Mouse (Mus musculus) spleen, adult 2 months (tissue): ENCODE data around the gene Gstp3. TPM values are rescaled to one million over a fixed set of nuclear protein-coding genes. Genes with fewer than 3 reads are reported as not detected.

ENCODE experiments used
- DNase-seq, 2 experiments: peaks; one replicate each; pipeline versions ENCODE4 v3.0.0 to v3.0.0-alpha.2; 2012 to 2021; ENCODE audit warnings: low spot score in 2 of 2, low read depth in 1 of 2
- H3K27ac ChIP-seq: fragments of 200-500 bp; 2 replicates; pipeline ENCODE4 v1.5.1; 2012; ENCODE audit warnings: low read length, inconsistent platforms; ENCODE audit not compliant: insufficient read depth
- H3K27me3 ChIP-seq: fragments of 200-500 bp; 2 replicates; pipeline ENCODE4 v1.6.1; 2012; ENCODE audit warnings: mild to moderate bottlenecking, moderate library complexity, low read length, inconsistent platforms; ENCODE audit not compliant: control insufficient read depth, insufficient read depth
- H3K36me3 ChIP-seq: fragments of 200-500 bp; 2 replicates; pipeline ENCODE4 v1.6.1; 2012; ENCODE audit warnings: mild to moderate bottlenecking, low read length, inconsistent platforms; ENCODE audit not compliant: control insufficient read depth, insufficient read depth
- H3K4me1 ChIP-seq: fragments of 200-500 bp; 2 replicates; pipeline ENCODE4 v1.6.1; 2011; ENCODE audit warnings: inconsistent platforms; ENCODE audit not compliant: control insufficient read depth, insufficient read depth, insufficient read length
- H3K4me3 ChIP-seq: fragments of 200-500 bp; 2 replicates; pipeline ENCODE4 v1.5.1; 2011; ENCODE audit warnings: mild to moderate bottlenecking, inconsistent platforms; ENCODE audit not compliant: insufficient read depth, insufficient read length; ENCODE audit errors: extremely low read depth
- CTCF ChIP-seq: fragments of 200-500 bp; IDR thresholded peaks from 2 replicates; pipeline ENCODE4 v1.5.1; 2011; ENCODE audit warnings: mild to moderate bottlenecking, inconsistent platforms; ENCODE audit not compliant: insufficient read depth, insufficient read length, insufficient replicate concordance; ENCODE audit errors: extremely low read depth
- POLR2A ChIP-seq: fragments of 200-500 bp; IDR thresholded peaks from 2 replicates; pipeline ENCODE4 v1.6.1; 2011; ENCODE audit warnings: low read depth, low read length, inconsistent platforms
- WGBS: fragments of 180-500 bp; shearing (Covaris S2); methylation state at CpG from one replicate; pipeline ENCODE4 v1.1.7; 2018; 5-methylcytosine and 5-hydroxymethylcytosine counted together
- polyA plus RNA-seq: library from polyadenylated mRNA; depleted of rRNA; stranded (reverse); fragments of >200 nt; gene quantifications from 2 replicates; pipeline ENCODE4 v1.2.3, GENCODE M21; 2012

Gene Gstp3
- polyA plus RNA-seq, 1 experiment = 13.0 TPM

- Histone ChIP-seq H3K27ac (peak within 1 kb of the TSS; percentile 94), H3K4me1 (peaks cover 25% of the 10 kb centered on the region), H3K4me3 (peak within 1 kb of the TSS; percentile 75), H3K27me3 (no peaks in the 10 kb centered on the region), H3K36me3 (no peaks in the 10 kb centered on the region; the same call in 1 of the 2 replicates)
- under 1% methylated on average over 65 of the region's 65 CpGs for WGBS
- TF ChIP-seq CTCF (no peak), POLR2A (peak; percentile 73)
- DNase-seq = peak; percentile 96 to 100
These were observed 37.5 kb upstream of the Gstp3 start, which contains the start of gene Cdk2ap2 for GRCm38 (mm10) chr19:4096642-4097440. Gene Cdk2ap2 (plus strand): TSS chr19:4097182.

GRCm38 (mm10) chr19:4095802-4096201 lies 36.4 kb upstream of the Gstp3 start:
- TF ChIP-seq POLR2A = no peak
- no peak for TF ChIP-seq CTCF
- H3K4me1 ChIP-seq = peaks cover 17% of the 10 kb centered on the region
- no peaks in the 10 kb centered on the region; the same call in 1 of the 2 replicates for H3K36me3 ChIP-seq
- 76% methylated on average over 3 of the region's 3 CpGs for WGBS
- DNase-seq = no peak
- no peaks in the 10 kb centered on the region for H3K27me3 ChIP-seq
- no peak overlapping the region for H3K27ac ChIP-seq
- no peak overlapping the region for H3K4me3 ChIP-seq

GRCm38 (mm10) chr19:4094774-4095303 lies 35.5 kb upstream of the Gstp3 start:
- TF ChIP-seq CTCF (no peak), POLR2A (no peak)
- DNase-seq = no peak
- Histone ChIP-seq H3K4me1 (peaks cover 15% of the 10 kb centered on the region; the same call in 1 of the 2 replicates), H3K4me3 (no peak overlapping the region), H3K27ac (no peak overlapping the region), H3K27me3 (no peaks in the 10 kb centered on the region), H3K36me3 (no peaks in the 10 kb centered on the region; the same call in 1 of the 2 replicates)
- 88% methylated on average over 5 of the region's 5 CpGs for WGBS

GRCm38 (mm10) chr19:4094348-4094747 lies 35.0 kb upstream of the Gstp3 start:
- Histone ChIP-seq H3K4me3 (no peak overlapping the region), H3K36me3 (no peaks in the 10 kb centered on the region; the same call in 1 of the 2 replicates), H3K27me3 (no peaks in the 10 kb centered on the region), H3K4me1 (peaks cover 15% of the 10 kb centered on the region; the same call in 1 of the 2 replicates), H3K27ac (no peak overlapping the region)
- no peak for DNase-seq
- TF ChIP-seq CTCF = no peak
- TF ChIP-seq POLR2A = no peak
- 86% methylated on average over 3 of the region's 3 CpGs for WGBS

- no peak overlapping the region for H3K4me3 ChIP-seq
- no peaks in the 10 kb centered on the region for H3K27me3 ChIP-seq
- no peaks in the 10 kb centered on the region; the same call in 1 of the 2 replicates for H3K36me3 ChIP-seq
- H3K27ac ChIP-seq = no peak overlapping the region
- 66% methylated on average over 7 of the region's 7 CpGs for WGBS
- TF ChIP-seq CTCF = no peak
- no peak for TF ChIP-seq POLR2A
- no peak for DNase-seq
- H3K4me1 ChIP-seq = peaks cover 15% of the 10 kb centered on the region; the same call in 1 of the 2 replicates
These were observed 34.4 kb upstream of the Gstp3 start for GRCm38 (mm10) chr19:4093772-4094171.

- no peak for TF ChIP-seq POLR2A
- no peak for TF ChIP-seq CTCF
- no peaks in the 10 kb centered on the region for H3K36me3 ChIP-seq
- WGBS = 81% methylated on average over 3 of the region's 3 CpGs
These were observed 33.4 kb upstream of the Gstp3 start for GRCm38 (mm10) chr19:4092750-4093149.

GRCm38 (mm10) chr19:4091383-4091782 lies 32.0 kb upstream of the Gstp3 start:
- Histone ChIP-seq H3K4me3 (no peak overlapping the region), H3K27ac (no peak overlapping the region), H3K36me3 (no peaks in the 10 kb centered on the region), H3K4me1 (peaks cover 2% of the 10 kb centered on the region; the same call in 1 of the 2 replicates), H3K27me3 (no peaks in the 10 kb centered on the region)
- no peak for DNase-seq
- no peak for TF ChIP-seq CTCF
- TF ChIP-seq POLR2A = no peak
- WGBS = 38% methylated on average over 2 of the region's 2 CpGs

More at GRCm38 (mm10) chr19:4092750-4093149, 33.4 kb upstream of the Gstp3 start:
- Histone ChIP-seq H3K27ac (no peak overlapping the region), H3K4me3 (no peak overlapping the region), H3K27me3 (no peaks in the 10 kb centered on the region), H3K4me1 (peaks cover 5% of the 10 kb centered on the region; the same call in 1 of the 2 replicates)
- no peak for DNase-seq
